Mouse (Mus musculus) gastrocnemius, postnatal 10 days (tissue): ENCODE data around the gene Gtf3c5. TPM values are rescaled to one million over a fixed set of nuclear protein-coding genes. Genes with fewer than 3 reads are reported as not detected.

Experiments used
- DNase-seq: peaks from one replicate; pipeline ENCODE4 v3.0.0; 2021; ENCODE audit warnings: mixed read lengths
- long read RNA-seq, 2 experiments: library from polyadenylated mRNA; stranded (forward); transcript quantifications; one replicate each; pipeline ENCODE4 v2.0.0; 2021
- total RNA-seq, 2 experiments: library from RNA; stranded (reverse); gene quantifications; 2 replicates each; pipeline ENCODE4 v1.2.3; 2021

Gene Gtf3c5
- total RNA-seq = 10 to 100 TPM in 1 of 2 experiments, 1 to 10 TPM in 1; 9.1 to 10.2 TPM
- long read RNA-seq, experiment 1, partial matches to known transcripts = 1 of 7 reads
- long read RNA-seq, experiment 1, other reads (novel, unspliced or antisense) = 3 of 7 reads
- long read RNA-seq, experiment 2, transcript Gtf3c5-201 (12 exons, 2,739 nt) = major isoform, 5 of 8 reads
- long read RNA-seq, experiment 2, partial matches to known transcripts = 1 of 8 reads
- long read RNA-seq, experiment 2, other reads (novel, unspliced or antisense) = 2 of 8 reads

GRCm38 (mm10) chr2:28583651-28584050 lies at the start of gene Gtf3c5:
Gene Gtf3c5 (minus strand): TSS chr2:28583751.
- DNase-seq = no peak

GRCm38 (mm10) chr2:28633136-28633535 lies 49.6 kb upstream of the Gtf3c5 start:
- no peak for DNase-seq

- no peak for DNase-seq
Observed at GRCm38 (mm10) chr2:28632626-28633025, 49.1 kb upstream of the Gtf3c5 start.

- DNase-seq = no peak
Observed at GRCm38 (mm10) chr2:28629911-28630381, 46.4 kb upstream of the Gtf3c5 start.

DNA sequence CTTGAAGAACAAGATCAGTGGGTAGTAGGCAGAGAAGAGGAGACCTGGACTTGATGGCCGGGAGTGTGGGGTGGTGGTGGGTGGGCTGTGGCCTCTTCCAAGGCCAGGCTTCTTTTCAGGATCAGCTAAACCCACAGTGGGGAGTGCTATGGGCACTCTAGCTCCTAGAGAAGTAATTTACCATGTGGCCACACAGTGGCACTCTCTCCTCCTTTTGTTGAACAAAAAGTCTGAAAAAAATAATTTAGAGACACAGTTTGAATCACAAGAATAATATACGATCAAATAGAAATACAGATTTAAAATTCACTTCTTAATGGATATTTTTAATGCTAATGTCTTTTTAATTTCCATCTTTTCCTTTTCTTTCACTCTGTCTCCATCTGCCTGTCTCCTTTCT lies 44.5 kb upstream of the Gtf3c5 start:
- no peak for DNase-seq

DNA sequence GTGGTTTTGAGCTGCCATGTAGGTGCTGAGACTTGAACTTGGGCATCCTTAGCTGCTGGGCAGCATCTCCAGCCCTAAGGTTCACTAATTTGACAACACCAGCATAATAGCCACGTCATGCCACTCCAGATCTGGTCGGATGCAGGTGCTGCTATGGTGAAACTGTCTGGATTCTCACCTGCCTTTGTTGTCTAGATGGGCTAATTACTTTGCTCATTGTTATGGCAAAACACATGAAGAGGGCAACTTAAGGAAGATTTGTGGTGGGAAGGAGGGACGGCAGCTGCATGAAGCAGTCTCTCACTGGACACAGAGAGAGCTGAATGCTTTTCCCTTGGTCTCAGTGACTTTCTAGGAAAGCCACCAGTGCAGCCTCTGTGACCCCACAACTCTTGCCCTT lies 42.5 kb upstream of the Gtf3c5 start:
- no peak for DNase-seq

GRCm38 (mm10) chr2:28624870-28625269 lies 41.3 kb upstream of the Gtf3c5 start:
- DNase-seq = no peak

GRCm38 (mm10) chr2:28622521-28623124 lies 39.1 kb upstream of the Gtf3c5 start:
- peak; percentile 46 for DNase-seq

GRCm38 (mm10) chr2:28621664-28622171 lies 38.2 kb upstream of the Gtf3c5 start, which contains the start of gene Gfi1b:
Gene Gfi1b (minus strand): TSS chr2:28621982.
- DNase-seq = no peak

DNA sequence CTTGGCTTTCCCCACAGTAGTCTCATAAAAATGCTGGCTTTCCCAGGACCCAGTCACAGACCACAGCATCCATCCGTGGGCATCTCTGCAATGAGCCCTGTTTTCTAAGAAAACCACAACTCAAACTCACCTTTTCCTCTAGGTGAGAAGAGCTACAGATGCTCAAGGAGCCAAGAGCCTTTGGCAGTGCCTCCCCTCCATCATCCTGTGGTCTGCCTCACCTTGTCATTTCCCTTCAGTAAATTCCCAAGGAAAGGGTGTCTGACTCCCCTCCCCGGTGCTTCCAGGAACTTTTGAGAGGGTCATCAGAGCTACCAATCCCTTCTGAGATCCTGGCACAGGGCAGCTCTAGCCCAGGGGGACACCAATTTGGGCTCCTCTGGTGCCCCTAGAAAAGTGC lies 37.6 kb upstream of the Gtf3c5 start:
- no peak for DNase-seq

DNA sequence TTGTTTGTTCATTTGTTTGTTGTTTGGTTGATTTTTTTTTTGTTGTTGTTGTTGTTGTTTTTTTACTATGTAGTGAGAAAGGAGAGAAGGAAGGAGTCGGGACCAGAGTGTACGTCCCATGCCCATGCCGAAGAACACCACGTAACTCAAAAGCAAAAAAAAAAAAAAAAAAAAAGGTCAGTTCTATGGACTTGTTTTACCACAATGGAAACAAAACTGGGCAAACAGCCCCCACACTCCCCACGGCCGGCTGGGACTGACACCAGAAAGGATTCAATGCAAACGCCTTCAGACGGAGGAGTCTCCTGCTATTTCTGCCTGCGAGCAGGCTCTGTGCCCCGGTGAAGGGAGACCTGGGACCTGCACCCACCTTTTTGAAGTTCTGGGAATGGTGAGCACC lies 37.0 kb upstream of the Gtf3c5 start:
- no peak for DNase-seq

DNA sequence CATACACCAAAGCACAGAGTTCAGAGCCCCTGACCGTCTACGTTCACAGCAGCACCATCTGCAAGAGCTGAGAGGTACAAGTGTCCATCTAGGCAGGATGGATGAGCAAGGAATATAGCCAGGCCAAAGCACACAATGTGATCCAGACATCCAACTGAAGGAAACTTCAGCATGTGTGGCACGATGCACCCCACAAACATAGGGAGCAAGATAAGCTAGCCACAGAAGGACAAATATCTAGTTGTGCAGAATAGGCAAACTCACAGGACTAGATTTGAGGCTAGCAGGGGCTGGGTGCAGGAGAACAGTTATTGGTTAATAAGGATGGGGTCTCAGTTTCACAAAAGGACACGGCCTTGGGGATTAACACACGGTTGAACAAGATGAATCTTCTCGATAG lies 35.8 kb upstream of the Gtf3c5 start:
- no peak for DNase-seq

DNA sequence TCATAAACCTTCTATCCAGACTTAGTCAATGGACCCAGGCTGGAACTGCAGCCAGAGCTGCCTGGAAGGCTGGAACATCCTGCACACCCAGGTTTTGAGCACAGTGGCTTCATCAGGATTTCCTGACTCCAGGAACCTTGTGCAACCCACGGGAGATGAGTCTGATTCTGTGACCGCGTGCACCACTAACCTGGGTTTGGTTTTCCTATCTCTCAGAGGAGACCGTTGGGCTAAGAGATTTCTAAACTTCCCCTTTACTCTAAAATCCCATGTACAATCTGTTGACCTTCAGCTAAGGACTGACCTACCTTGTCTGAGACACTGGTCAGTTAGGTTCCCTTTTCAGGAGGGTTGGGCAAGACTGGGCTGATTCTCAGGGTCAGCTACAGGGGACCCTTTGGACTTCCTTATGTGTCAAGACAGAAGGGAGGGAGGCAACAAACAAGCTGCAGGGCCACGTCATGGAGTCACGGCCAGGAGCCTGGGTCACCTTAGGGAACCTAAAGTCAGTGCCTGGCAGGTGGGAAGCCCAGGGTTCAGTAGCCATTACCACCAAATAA lies 35.3 kb upstream of the Gtf3c5 start:
- DNase-seq = no peak

DNA sequence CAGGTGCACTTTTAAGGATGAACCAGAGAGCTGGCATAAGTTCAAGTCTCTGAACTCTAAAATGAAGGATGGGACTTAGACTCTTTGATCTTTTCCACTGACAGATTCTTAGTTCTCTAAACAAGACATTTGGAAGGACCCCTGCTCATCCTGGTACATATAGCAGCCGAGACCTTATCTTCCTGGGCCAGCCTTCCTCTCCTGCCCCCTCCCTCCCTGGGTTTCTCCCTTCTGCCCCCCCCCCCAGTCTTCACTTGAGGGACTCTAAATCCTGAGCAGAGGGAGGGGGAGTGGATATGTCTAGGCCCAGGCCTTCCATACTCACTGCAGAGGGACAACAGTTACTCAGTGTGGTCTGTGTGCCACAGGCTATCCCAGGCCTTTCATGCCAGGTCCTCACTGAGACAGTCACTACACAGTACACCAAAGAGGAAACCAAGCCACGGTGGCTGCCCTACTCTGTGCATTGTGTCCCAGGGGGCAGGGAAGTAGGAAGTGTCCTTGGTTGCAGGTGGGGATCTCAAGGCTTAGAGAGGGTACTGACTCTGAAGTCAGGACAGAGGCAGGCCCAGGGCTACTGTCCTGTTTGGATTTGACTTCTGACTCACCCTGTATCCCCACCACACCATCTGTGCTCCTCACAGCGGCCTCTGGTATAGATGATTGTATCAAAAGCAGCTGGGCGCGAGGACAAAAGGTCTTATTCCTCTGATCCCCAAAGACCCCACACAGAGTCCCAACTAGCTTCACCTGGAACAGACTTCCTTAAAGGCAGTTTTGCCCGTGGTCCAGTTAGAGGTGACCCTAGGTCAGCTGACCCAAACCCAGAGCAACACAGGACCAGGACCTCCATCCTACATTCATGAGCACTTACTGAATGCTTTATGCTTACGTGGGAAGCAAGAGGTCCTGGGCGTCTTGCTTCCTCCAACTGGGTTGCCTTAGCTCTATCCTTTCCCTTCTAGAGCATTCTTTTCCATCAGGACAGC lies 34.2 kb upstream of the Gtf3c5 start:
- DNase-seq = no peak

DNA sequence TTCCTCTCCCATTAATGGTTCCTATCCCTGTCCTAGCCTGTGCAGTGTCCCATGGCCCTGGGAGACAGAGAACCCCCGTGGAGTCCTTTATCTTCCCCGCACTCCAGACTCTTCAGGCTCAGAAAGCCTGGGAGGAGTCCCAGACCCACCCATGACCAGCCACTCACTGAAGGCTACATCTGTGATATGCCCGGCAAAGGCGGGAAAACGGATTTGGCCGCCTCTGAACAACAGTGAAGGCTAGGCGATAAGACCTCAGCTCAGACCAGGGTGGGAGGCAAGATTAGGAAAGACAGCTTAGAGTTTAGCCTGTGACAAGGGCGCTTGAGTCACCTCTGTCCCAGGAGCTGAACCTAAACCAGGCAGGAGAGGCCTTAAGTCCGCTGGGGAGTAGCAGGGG lies 33.3 kb upstream of the Gtf3c5 start:
- DNase-seq = no peak

DNA sequence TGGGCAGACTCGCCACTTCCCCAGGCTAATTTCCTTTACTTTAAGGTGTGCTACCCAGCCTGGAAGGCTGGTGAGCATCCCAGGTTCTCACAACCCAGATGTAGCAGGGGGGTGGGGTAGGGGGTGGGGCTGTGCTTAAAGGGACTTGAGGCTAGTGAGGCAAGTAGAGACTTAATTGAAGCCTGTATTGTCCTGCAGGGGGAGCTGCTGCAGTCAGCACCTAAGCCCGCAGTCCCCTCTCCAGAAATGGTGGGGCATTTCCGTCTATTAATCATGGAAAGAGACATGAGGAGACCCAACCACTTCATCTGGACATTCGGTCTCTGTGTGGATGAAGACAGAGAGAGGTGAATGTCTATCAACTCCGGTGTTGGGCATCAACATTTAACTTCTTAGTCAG lies 32.8 kb upstream of the Gtf3c5 start:
- DNase-seq = no peak

GRCm38 (mm10) chr2:28613599-28613998 lies 30.0 kb upstream of the Gtf3c5 start:
- DNase-seq = no peak

GRCm38 (mm10) chr2:28612436-28613063 lies 29.0 kb upstream of the Gtf3c5 start:
- DNase-seq = no peak

DNA sequence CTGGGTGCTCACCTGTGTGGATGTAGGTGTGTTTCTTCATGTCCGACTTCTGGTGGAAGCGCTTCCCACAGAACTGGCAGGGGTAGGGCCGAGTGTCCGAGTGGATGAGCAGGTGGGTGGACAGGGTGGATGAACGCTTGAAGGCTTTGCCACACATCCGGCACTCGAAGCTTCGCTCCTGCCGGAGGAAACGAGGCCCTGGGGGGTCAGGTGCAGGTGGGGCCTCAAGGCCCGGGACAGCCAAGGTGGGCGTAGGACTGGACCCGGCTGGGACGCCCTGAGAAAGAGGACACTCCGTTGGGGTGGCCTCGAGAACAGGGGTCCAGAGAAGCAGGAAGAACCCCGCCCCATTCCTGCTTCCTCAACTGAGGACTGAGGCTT lies 27.8 kb upstream of the Gtf3c5 start:
- DNase-seq = no peak

GRCm38 (mm10) chr2:28610716-28611406 lies 27.3 kb upstream of the Gtf3c5 start:
- no peak for DNase-seq

GRCm38 (mm10) chr2:28609851-28610250 lies 26.3 kb upstream of the Gtf3c5 start:
- DNase-seq = no peak
